Mouse (Mus musculus) kidney, adult 2 months (tissue): ENCODE measurements around the gene Chic1.

Source experiments
- CTCF ChIP-seq: fragments of 200-500 bp; conservative IDR thresholded peaks from 2 replicates; pipeline ENCODE4 v1.5.1; 2011; ENCODE audit warnings: low read depth, mild to moderate bottlenecking, control low read depth, low read length, moderate library complexity, mixed read lengths; ENCODE audit not compliant: insufficient read depth, insufficient read length
- POLR2A ChIP-seq: fragments of 200-500 bp; IDR thresholded peaks from one replicate; pipeline ENCODE4 v1.6.1; 2011; ENCODE audit warnings: low read depth, low read length, control low read depth

- TF ChIP-seq CTCF, result no peak
- TF ChIP-seq POLR2A, result no peak
Measured at GRCm38 (mm10) chrX:103432293-103432692, 76.0 kb downstream of the Chic1 start.
